Mouse (Mus musculus): Measurements from ENCODE around the gene Ebpl. TPM values are rescaled to one million over a fixed set of nuclear protein-coding genes. Genes with fewer than 3 reads are reported as not detected.

Ebpl gene
- total RNA-seq, 2 experiments from 2014 or later, result 3.6 to 4.1 TPM

GRCm38 (mm10) chr14:61288606-61289286 lies 71.5 kb downstream of the Ebpl start:
- intact Hi-C loops (cut with DNase I), result no loop called here
- no peak for DNase-seq (ENCODE audit: low spot score in 2 of 2)

Other genes with a start within 250 kb of the Ebpl start
- gene Sacs, start 222.0 kb downstream of the Ebpl start, total RNA-seq (2021), result 10 to 100 TPM; 59.7 to 68.4 TPM
- not detected for gene Sgcg, start 101.9 kb downstream of the Ebpl start, total RNA-seq (2021)
- 1 to 10 TPM in 1 of 2 experiments, under 1 TPM in 1; 0.55 to 1.3 TPM for gene Arl11, start 50.7 kb downstream of the Ebpl start, total RNA-seq (2021)
- 10 to 100 TPM; 75.3 to 76.8 TPM for gene Kpna3, start 79.4 kb upstream of the Ebpl start, total RNA-seq (2021)
- gene Spryd7, start 196.4 kb upstream of the Ebpl start, total RNA-seq (2021), result 10 to 100 TPM; 46.1 to 48.7 TPM
- 10 to 100 TPM; 11.6 to 12.2 TPM for gene Trim13, start 237.8 kb upstream of the Ebpl start, total RNA-seq (2021)
- gene Kcnrg, start 247.0 kb upstream of the Ebpl start, total RNA-seq (2021), result under 1 TPM; 0.55 to 0.83 TPM